Mouse (Mus musculus): ENCODE measurements at regions not wholly inside any gene's neighbourhood (a gene's known extent, or its start where the extent isn't known, plus 50 kb on each side); places are given as distances from the start of the nearest gene placed in this dataset.
A peak's percentile ranks its signal among the peaks of the same experiment; 100 is the strongest.

GRCm38 (mm10) chr16:10098511-10098910, 71.5 kb upstream of the Rpl39l start:
- no peak for DNase-seq (ENCODE audit: low read depth)

- DNase-seq (ENCODE audit: low read depth): peak; percentile 13
These were observed 81.3 kb upstream of the Rpl39l start for GRCm38 (mm10) chr16:10088461-10089353.

GRCm38 (mm10) chr16:10086341-10086740, 83.7 kb upstream of the Rpl39l start:
- DNase-seq (ENCODE audit: low read depth): no peak

GRCm38 (mm10) chr16:10085429-10085828, 84.6 kb upstream of the Rpl39l start:
- DNase-seq (ENCODE audit: low read depth): no peak

- DNase-seq (ENCODE audit: low read depth): no peak
These were observed 86.4 kb upstream of the Grin2a start for GRCm38 (mm10) chr16:10081751-10082150.

- no peak for DNase-seq (ENCODE audit: low read depth)
These were observed 84.8 kb upstream of the Grin2a start for GRCm38 (mm10) chr16:10080121-10080679.

GRCm38 (mm10) chr16:10073158-10073557, 77.8 kb upstream of the Grin2a start:
- peak; percentile 61 for DNase-seq (ENCODE audit: low read depth)

GRCm38 (mm10) chr16:10063491-10063890, 68.1 kb upstream of the Grin2a start:
- DNase-seq (ENCODE audit: low read depth): no peak

- no peak for DNase-seq (ENCODE audit: low read depth)
These were observed 62.7 kb upstream of the Grin2a start for GRCm38 (mm10) chr16:10058094-10058493.
